Mouse (Mus musculus) retina, postnatal 7 days (tissue): Measurements from ENCODE around the gene Srsf5.
"Not testable (repeated sequence)": the region's sequence is repeated elsewhere in the genome, so short reads cannot be mapped to it uniquely, and the experiment has no call there.

Experiments used
- DNase-seq: peaks from one replicate; pipeline ENCODE4 v3.0.0-alpha.2; 2012; ENCODE audit warnings: low read depth, low spot score

The Srsf5 gene

GRCm38 (mm10) chr12:80948202-80948601 is 2.9 kb downstream of the Srsf5 start:
- DNase-seq: no peak

- DNase-seq: not testable (repeated sequence)
Observed at GRCm38 (mm10) chr12:80949603-80950002, 4.3 kb downstream of the Srsf5 start.

GRCm38 (mm10) chr12:80951640-80952219 is 6.4 kb downstream of the Srsf5 start:
- no peak for DNase-seq

- DNase-seq: no peak
Observed at GRCm38 (mm10) chr12:80952526-80952925, 7.2 kb downstream of the Srsf5 start.

- no peak for DNase-seq
Observed at GRCm38 (mm10) chr12:80956039-80956438, 10.7 kb downstream of the Srsf5 start.

- no peak for DNase-seq
Observed at GRCm38 (mm10) chr12:80957961-80958360, 12.7 kb downstream of the Srsf5 start.

- DNase-seq: no peak
Observed at GRCm38 (mm10) chr12:80962566-80962965, 17.3 kb downstream of the Srsf5 start.

GRCm38 (mm10) chr12:80966059-80966838 is 20.9 kb downstream of the Srsf5 start:
- no peak for DNase-seq

- DNase-seq: no peak
Observed at GRCm38 (mm10) chr12:80967918-80968317, 22.6 kb downstream of the Srsf5 start.

- DNase-seq: no peak
Observed at GRCm38 (mm10) chr12:80968605-80969004, 23.3 kb downstream of the Srsf5 start, which contains the start of gene Slc10a1. Gene Slc10a1, minus strand, starts transcription at chr12:80968705.

GRCm38 (mm10) chr12:80970181-80970705 is 24.9 kb downstream of the Srsf5 start:
- DNase-seq: no peak

- no peak for DNase-seq
Observed at GRCm38 (mm10) chr12:80971756-80972155, 26.5 kb downstream of the Srsf5 start.

GRCm38 (mm10) chr12:80975939-80976671 is 30.8 kb downstream of the Srsf5 start:
- no peak for DNase-seq

- peak; percentile 58 for DNase-seq
Observed at GRCm38 (mm10) chr12:80982326-80982725, 37.0 kb downstream of the Srsf5 start.

GRCm38 (mm10) chr12:80983695-80984094 is 38.4 kb downstream of the Srsf5 start:
- no peak for DNase-seq

- no peak for DNase-seq
Observed at GRCm38 (mm10) chr12:80986628-80987027, 41.3 kb downstream of the Srsf5 start.

GRCm38 (mm10) chr12:80988286-80988685 is 43.0 kb downstream of the Srsf5 start:
- DNase-seq: no peak

GRCm38 (mm10) chr12:80990901-80991445 is 45.7 kb downstream of the Srsf5 start:
- no peak for DNase-seq

- DNase-seq: no peak
Observed at GRCm38 (mm10) chr12:80991806-80992205, 46.5 kb downstream of the Srsf5 start.

- DNase-seq: no peak
Observed at GRCm38 (mm10) chr12:80992540-80993122, 47.3 kb downstream of the Srsf5 start.

GRCm38 (mm10) chr12:80993773-80994172 is 48.5 kb downstream of the Srsf5 start:
- no peak for DNase-seq

- DNase-seq: no peak
Observed at GRCm38 (mm10) chr12:80995326-80995725, 50.0 kb downstream of the Srsf5 start.
